Mouse (Mus musculus) CD8-positive naive resting alpha-beta T cell, adult 2 months (primary cell): ENCODE measurements at regions not wholly inside any gene's neighbourhood (a gene's known extent, or its start where the extent isn't known, plus 50 kb on each side); places are given as distances from the start of the nearest gene placed in this dataset.
A peak's percentile ranks its signal among the peaks of the same experiment; 100 is the strongest.
"Not testable (repeated sequence)": the region's sequence is repeated elsewhere in the genome, so short reads cannot be mapped to it uniquely, and the experiment has no call there.

ENCODE experiments used
- DNase-seq, 2 experiments: peaks; one replicate each; pipeline ENCODE4 v3.0.0; 2022; ENCODE audit warnings: low read depth in 2 of 2, low spot score in 2 of 2

DNA sequence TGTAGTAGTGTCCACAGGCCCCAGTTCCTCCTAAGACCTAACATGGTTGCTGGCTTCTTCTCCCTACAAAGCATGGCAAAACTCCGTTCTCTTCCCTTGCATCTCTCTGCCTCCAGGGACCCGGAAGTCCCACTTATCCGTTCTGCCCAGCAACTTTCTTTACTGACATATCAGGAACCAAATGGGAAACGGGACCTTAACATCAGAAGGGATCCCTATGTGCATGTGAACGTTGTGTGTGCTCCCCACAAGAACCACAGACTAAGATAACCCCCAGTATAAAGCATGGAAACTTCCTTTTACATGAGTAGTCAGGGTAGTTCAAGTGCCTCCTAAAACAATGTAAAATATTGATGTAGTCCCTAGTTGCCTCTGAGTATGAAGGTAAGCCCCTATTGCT, 61.6 kb downstream of the Zxdb start:
- DNase-seq = no peak

DNA sequence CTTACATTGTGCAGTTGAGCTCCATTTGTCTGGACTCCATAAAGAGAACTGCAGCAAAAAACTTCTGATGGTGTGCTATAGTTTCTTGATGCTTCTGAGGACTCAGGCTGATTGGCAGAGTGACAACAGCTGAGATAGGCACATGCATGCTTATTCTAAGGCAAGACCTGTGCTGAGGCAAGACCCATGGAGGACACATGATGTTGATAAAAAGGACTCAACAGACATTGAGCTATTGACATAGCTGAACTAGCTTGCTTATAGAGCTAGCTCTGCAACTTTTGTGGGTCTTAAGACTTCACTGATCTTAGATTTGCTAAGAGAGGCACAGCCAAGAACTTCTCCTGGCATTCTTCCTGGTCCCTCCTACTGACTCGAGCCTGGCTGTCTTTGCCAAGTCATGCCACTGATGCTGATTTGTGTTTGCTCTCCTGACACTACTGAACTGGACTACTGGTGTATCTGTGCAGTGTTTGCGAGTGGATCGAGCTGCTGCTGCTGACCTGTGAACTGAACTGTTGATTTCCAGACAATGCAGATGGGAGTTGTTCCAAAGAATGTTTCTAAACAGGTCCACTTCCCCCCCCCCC, 64.1 kb downstream of the Zxdb start:
- DNase-seq = no peak

DNA sequence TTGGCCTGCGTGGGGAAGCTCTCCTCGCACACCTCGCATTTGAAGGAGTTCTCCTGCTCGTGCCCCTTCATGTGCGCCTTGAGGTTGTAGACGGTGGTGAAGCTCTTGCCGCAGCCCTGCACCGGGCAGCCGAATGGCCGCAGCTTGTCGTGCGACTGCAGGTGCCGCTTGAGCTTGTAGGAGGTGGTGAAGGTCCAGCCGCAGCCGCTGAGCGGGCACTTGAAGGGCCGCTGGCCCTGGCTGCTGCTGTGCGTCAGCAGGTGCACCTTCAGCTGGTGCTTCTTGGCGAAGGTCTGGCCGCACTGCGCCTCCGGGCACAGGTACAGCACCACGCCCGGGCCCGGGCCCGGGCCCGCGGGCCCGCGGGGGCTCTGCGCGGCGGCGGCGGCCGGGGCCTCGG, 72.5 kb downstream of the Zxdb start:
- DNase-seq = not testable (repeated sequence)

DNA sequence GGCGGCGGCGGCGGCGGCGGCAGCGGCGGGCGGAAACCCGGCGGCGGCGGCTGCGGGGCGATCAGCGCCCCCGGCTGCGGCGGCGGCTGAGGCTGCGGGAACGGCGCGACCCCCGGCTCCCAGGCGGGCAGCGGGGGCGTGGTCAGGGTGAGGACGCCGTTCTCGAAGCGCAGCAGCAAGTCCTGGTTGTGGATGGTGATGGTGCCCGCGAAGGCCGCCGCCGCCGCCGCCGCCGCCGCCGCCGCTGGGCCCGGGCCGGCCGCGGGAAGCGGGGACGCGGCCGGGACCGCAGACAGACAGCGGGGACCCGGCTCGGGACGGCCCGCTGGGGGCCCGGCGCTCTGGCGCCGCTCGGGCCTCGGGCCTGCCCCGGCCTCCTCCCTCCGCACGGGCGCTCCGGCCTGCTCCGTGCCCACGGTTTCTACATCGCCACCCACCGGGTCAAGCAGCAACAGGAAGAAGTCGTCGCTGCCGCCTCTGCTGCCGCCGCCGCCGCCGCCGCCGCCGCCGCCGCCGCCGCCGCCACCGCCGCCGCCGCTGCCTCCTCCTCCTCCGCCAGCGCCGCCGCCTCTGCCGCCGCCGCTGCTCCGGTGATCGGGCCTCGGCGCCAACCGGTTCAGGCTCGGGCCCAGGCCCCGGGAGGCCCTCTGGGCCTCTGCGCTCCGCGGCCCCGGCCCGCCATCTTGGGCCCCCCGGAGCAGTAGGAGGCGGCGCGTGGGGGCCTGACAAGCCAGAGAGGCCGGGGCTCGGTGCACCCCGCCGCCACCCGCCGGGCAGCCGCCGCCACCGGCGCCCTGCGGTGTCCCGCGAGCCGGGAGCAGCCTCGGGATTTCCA, 73.2 kb downstream of the Zxdb start:
- not testable (repeated sequence) for DNase-seq

DNA sequence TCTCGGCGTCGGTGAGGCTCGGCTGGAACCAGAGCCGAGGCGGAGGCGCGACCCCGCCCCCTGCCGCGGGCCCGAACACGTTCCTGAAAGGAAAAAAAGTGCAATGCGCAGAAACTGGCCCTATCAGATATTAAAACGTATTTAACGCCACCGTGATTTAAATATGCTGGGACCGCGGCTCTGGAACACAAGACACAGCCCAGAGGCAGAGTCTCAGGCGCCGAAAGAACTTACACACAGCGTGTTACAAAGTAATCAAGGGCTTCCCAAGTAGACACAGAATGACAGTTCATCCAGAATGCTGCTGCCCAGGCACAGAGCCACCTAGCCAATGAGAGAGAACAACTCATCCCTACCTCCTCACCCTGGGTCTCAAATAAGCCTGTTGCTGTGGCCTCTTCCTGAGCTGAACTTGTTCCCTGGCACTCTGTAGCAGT, 73.8 kb downstream of the Zxdb start:
- not testable (repeated sequence) for DNase-seq

DNA sequence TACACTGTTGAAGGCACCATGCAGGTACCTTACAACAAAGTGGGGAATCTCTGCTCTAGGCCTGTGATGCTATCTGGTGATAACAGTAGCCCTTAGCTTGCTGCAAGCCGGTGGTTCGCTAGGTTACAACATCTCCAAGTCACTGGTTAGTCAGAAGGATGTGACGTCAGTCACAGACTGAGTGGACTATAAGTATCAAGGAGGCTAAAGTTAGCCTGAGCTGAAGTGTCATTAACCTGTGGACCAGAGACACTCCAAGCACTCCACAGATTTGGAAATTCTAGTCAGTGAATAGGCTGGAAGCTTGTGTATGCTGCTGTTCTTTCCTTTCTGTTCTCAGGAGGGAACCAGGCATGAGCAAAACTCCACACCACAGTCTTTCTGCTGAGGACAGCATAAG, 88.4 kb downstream of the Zxdb start:
- not testable (repeated sequence) for DNase-seq

DNA sequence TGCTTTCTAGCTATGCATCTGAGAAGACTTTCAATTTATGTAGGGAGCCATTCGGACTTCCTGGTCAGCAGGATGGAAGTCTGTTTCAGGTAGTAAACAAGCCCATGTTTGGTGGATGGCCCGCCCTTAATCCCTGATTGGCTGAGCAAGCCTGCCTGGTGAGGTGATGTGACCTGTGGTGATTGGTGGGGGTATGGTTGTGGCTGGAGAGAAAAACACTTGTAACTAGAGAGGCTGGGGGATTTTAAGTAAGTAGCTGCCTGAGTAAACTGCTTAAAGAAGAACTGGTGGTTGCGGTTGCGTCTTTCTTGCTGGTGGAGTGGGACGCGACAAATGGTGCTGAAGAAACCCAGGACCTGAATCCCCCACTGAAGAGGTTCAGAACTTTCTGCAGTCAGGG, 103.2 kb downstream of the Zxdb start:
- DNase-seq = peak; percentile 10 to 42

DNA sequence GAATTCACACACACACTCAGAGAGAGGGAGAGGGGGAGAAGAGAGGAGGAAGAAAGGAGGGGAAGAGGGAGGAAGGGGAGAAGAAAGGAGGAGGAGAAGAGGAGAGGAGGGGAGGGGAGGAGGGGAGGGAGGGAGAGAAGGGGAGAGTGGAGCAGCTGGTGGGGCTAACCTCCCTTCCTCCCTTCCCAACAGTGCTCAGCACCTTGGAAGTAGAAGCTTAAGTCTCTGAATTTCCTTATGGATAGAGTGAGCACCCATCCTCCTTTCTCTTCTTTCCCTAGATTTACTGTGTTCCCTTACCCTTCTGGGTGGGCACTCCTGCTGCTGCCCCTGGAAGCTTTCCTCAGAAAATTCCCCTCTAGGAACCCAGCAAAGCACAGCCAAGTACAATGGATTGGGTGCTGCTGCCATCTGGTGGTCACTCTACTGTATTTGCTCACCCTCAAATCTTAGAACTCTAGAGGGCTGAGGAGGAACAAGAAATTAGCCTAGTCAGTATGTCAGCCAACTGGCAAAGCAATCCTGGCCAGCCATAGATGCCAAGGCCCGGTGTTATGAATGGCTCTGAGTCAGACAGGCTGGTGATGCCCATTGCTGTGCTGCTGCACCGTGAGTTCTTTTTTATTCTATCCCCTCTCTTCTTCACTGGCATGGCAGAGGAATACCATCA, 119.9 kb downstream of the Zxdb start:
- DNase-seq = not testable (repeated sequence)

DNA sequence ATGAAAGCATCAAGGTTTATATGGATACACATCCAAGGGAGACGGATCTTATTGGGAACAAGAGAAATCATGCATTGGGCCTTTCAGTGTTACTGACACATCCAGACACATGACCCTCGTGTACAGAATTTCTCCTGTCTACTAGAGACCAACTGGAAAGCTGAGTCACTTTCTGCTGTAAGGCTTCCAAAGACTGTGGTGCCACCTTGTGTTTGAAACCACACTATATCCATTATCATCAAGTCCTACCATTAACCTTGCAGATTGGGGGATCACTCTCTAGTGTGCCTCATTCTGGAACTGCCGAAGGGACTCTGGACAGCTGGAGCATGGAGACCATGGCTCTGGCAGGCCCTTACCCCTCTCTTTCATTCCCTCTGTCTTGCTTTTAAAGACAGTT, 125.2 kb downstream of the Zxdb start:
- not testable (repeated sequence) for DNase-seq

DNA sequence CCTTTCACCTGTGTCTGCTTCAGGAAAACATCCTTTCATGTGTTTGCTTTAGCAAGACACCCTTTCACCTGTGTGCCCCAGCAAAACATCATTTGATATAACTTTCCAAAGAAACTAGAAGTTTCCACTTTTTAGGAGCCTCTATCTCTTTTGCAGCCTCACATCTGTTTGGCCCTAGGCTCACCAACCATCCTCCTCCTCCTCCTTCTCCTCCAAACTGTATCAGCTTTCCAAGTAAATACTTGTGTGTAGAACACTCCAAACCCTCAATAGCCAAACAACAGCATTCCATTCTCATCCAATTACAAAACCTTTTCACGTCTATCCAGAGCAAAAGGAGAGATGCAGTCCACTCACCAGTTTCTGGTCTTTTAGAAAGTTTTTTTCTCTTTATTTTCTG, 133.1 kb downstream of the Zxdb start:
- no peak for DNase-seq

DNA sequence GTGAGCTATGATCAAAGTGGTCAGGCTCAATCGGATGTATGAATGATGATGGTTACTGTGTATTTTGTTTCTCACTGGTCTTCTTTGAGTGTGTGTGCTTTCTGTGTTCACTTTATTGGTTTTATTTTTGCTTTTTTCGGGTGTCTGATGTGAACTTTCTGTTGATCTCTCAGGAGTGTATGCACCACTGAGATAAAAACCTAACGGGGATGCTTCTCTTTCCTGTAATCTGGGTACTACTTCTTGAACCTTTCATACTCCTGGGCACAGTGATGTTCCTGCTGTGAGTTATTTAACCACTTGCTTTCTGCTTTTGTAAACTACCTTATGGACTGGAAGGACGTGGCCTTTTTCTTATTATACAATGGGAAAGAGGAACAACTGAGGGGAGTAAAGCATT, 133.6 kb downstream of the Zxdb start:
- no peak for DNase-seq

DNA sequence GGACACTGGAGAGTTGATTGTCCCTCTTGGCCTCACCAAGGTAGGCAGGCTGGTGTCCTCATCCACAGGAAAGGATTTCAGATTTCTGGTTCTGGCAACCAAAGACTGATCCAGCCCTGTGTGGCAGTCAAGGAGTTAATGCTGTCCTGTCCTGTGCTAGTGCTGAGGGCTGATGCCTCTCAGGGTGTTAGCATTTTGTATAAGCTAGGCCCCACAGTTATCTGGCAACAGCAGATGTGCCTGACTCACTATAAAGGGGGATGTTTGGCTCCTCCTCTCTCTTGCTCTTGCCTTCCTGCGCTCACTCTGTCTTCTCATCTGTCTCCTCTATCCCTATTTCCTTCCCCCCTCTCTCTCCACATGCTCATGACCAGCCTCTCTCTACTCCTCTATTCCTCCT, 138.8 kb downstream of the Zxdb start:
- no peak for DNase-seq

DNA sequence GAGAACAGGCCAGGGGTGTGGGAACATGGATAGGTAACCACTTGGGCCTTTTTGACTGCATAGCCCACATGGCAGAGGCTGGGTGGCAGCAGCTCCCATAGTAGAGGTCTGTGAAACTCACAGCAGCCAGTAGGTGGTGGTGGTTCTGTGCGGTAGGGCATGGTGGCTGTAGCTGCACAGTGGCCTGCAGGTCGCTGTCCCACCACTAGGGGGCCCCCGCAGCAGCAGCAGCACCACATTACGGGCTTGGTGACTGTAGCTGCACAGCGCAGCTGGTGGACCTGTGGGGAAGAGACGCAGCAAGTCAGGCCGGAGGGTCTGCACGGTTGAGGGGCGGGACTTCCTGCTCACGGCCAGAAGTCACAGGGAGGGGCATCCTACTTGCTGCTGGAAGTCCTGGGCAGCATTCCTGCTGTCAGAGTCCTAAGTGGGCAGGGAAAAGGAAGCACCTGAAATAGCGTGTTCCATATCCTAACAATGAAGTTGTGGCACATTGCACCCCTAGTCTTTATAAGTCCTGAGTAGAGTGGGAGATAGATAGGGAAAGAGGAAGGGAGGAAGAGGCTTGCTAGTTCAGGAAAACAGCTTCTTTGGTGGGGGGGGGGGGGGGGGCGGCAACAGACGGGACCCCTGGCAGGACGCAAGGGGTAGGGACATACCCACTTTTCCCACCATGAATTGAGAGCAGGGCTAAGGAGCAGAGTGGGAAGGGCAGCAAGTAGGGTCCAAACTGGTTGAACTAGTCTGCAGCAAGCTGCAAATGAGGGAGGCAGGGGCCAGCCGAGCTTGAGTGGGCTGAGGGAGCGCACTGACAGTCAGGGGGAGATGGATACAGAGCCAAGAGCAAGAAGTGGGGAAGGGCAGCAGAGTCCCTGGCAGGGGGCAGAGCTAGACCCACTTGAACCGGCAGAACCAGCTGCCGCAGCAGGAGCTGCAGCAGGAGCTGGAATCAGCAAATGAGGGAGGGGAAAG, 141.4 kb downstream of the Zxdb start:
- peak; percentile 84 to 85 for DNase-seq

DNA sequence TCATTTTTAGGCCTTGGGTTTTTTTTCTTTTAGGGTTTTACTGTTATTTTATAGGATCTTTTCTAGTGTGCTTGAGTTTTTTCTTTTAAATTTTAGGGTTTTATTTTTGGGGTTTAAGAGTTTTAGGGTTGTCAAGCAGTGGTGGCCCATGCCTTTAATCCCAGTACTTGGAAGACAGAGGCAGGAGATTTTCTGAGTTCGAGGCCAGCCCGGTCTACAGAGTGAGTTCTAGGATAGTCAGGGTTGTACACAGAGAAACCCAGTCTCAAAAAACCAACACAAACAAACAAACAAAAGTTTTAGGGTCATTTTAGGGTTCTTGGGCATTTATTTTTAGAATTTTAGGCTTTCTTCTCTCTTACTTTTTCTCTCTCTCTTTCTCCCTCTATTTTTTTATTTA, 142.9 kb downstream of the Spin4 start:
- peak in 1 of 2 experiments; percentile 8 for DNase-seq
